Mouse (Mus musculus): ENCODE results near the gene Cnot4.

GRCm38 (mm10) chr6:35016624-35017023 is 116.9 kb downstream of the Cnot4 start:
- TF ChIP-seq EP300 (IDR thresholded peaks at IDR 0.05; ENCODE audit: low read depth) = no peak
- no peak for TF ChIP-seq CTCF (IDR thresholded peaks at IDR 0.05; ENCODE audit: low read depth)
